Mouse (Mus musculus) c-Kit-positive CD71-positive TER-119-positive erythroid progenitor cells, embryonic 14.5 days (primary cell): Measurements from ENCODE around the gene Slc26a11.

ENCODE experiments used
- DNase-seq: peaks from one replicate; pipeline ENCODE4 v3.0.0-alpha.2; 2013; ENCODE audit warnings: low spot score

Slc26a11 gene

DNA sequence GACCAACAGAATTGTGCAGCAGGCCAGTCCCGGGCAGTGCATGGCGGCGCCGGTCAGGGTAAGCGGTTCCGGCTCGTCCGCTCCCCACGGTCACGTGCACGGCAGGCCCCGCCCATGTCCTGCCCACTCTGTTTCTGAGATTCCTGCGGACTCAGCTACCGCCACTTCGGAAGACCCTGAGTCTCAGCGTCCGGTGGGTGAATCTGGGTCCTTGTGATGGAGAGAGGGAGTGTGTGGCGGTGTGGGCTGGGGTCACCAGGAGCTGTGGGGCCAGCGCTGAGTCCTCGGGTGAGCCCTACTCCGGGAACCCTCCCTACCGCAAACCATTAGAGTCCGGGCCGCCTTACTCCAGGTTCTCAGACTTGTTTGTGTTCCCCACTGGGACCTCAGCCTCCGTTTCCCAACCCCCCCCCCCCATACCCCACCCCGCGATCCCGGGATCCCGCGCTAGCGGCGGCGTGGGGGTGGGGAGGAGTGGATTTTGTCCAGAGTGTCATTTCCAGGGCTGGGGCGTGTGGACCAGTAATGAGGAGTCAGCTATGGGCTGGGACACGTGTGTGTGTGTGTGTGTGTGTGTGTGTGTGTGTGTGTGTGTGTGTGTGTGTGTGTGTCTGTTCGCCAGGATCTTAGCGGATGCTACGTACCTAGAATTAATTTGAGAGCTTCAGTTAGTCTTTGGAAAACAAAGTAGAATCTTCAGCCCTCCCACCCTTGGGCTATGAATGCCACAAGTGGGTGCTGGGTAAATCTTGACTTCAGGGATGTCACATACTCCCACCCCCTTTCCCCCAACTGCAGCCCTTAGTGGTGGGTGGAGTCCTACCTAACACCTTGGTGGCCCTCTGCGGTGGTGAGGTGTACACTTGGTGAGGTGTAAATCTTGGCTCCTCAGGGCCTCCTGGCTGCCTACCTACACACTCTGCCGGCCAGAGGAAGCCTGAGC lies at the start of gene Slc26a11, which contains the start of gene Sgsh:
Gene Slc26a11, plus strand, starts transcription at position 115 of the 943 bp plus-strand sequence.
Gene Sgsh, minus strand, starts transcription at position 94 of the 943 bp plus-strand sequence.
- peak; percentile 58 for DNase-seq

DNA sequence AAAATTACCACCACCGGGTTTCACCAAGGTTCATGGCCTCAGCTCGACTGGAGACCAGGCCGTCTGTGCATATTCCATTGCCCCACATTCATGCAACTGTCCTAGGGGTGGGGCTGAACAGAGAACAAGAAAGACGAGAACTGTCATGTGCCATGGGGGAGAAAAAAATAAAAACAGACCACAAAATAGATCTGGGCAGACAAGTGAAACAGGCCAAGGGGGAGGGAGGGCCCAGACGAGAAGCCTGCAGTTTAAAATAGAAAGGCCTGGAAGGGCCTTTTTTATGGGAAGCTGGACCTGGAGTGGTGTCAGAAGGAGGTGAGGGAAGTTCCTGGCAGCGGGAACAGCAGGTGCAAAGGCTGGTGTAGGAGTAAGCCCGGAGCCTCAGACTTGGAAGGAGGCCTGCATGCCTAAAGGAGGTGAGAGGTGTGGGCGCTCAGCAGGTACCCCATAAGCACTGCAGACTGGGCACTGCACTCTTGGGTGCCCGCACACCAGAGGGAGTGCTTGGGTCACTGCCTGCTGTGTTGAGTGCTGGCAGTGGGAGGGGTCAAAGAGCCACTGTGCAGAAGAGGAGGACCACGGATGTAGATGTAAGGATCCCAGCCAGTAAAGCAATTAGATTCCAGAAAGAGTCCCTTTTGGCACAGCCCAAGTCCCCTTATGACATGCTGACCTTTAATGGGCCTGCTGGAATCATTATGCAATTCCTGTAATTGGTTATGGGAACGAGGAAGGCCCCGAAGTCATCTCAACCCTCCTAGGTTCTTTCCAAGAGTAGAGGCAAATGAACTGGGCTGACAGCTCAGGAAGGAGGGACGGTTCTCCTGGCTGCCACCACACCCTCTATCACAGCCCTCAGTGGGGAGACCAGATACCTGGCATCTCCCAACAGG lies 48.3 kb upstream of the Slc26a11 start:
- DNase-seq: no peak

DNA sequence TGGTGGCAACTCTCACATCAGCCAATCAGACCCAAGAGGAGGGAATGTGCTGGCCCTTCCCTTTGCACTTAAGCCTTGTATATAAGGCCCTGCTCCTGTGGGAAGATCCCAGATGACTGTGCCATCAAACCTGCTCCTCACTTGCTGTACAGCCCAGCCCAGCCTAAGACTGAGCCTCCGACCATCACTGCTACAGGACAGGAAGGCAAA lies 47.8 kb upstream of the Slc26a11 start, which contains the start of gene Card14:
Gene Card14, plus strand, starts transcription at position 111 of the 210 bp plus-strand sequence.
- no peak for DNase-seq

DNA sequence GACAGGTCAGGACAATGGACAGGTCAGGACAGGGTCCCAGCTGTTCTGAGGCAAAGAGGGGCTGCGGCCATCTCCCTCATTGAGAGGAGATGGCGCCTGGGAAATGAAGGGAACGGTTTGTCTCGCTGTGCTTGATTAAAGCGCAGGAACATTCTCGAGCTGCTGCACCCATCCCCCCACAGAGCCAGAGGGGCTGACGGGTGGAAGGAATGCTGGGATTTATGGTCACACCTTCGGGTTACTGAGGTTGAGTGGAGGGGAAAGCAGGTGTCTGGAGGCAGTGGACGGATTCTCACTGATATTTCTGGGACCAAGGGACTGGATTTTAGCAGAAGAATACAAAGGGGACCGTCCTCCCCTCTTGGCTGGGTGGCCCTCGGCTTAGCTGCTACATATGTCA lies 47.4 kb upstream of the Slc26a11 start:
- DNase-seq: no peak

DNA sequence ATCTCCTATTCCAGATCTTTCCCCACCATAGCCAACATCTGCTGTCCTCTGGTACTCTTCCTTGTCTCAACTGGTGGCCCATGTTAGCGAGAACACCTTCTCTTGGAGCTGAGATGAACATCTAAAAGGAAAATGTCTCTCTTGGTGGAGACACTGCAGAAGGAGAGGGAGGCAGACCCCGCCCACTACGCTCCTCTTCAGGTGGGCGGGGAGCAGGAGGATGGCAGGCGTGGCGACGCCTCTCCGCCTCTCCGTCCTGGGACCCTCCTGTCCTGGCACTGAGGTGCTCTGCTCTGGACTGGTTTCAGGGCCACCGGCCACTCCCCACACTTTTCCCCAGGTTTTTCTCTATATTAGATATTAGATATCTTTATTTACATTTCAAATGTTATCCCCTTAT lies 44.7 kb upstream of the Slc26a11 start:
- no peak for DNase-seq

DNA sequence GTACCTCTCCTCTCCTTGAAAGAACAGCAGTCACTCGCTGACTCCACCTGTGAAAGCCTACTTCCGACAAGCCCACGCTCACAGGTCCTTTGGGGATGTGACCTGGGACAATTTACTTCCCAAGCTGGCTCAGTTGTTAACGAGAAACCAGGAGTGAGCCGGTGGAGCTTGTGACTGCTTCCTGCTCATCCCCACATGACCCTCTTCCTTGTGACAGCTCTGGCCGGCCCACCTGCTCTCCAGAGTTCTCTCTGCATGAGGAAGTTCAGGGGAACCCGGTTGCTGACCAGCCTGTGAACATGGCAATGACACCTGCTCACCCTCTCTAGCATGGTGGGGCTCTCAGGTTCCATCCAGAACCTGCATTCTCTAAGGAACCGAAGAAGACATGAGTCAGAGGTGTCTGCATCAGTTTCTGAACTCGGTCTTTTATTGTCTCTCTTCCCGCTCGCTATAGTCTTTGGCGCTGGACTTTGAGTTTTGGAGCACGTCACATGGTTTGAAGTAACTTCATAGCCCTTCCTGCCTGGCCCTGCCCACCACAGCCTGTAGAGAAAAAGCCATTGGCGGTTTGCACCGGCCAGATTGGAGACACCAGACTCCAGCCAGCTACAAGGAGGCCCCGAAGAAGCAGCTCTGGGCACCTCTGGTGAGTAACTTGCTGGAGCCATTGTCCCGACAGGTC lies 41.0 kb upstream of the Slc26a11 start:
- no peak for DNase-seq

DNA sequence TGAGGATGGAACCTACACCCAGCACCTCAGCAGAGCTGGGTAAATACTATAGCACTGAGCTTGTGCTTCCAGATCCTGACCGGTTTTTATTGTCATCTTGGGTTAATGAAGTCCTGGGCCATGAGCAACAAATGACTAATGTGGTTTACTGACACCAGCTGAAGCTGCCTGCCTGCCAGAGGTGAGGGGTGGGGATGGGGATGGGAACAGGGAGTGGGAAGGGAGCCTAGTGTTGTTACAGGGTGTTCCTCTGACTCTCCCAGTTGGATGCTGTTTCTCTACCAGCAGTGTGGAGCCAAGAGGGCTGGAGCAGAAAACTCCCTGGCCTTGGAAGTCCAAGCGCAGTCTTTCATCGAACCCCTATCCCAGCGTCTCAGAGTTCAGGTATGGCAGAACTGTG lies 38.6 kb upstream of the Slc26a11 start:
- no peak for DNase-seq

DNA sequence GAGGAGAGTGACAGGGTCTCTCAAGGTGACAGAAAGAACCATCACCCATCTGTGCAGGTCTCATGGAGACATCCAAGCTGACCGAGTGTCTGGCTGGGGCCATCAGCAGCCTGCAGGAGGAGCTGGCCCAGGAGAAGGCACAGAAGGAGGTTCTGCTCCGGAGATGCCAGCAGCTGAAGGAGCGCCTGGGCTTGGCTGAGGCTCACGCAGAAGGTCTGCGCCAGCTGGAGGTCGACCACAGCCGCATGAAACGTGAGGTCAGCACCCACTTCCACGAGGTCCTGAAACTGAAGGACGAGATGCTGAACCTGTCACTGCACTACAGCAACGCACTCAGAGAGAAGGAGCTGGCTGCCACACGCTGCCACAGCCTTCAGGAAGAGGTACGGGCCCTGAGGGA lies 32.8 kb upstream of the Slc26a11 start:
- DNase-seq: no peak

DNA sequence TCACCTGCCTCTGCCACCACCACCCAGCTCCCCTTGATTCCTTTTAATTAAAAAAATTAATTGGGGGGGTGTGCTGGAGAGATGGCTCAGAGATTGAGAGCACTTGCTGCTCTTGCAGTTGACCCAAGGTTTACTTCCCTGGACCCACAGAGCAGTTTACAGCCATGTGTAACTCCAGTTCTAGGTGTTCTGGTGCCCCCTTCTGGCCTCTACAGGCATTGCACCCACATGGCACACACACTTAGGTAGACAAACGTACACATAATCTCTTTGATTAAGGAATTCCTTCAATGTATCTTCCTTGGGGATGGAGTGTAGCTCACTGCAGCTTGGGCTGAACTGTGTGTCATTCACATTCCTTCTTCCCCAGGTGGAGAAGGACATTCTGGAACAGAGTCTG lies 30.3 kb upstream of the Slc26a11 start:
- DNase-seq: peak; percentile 17

DNA sequence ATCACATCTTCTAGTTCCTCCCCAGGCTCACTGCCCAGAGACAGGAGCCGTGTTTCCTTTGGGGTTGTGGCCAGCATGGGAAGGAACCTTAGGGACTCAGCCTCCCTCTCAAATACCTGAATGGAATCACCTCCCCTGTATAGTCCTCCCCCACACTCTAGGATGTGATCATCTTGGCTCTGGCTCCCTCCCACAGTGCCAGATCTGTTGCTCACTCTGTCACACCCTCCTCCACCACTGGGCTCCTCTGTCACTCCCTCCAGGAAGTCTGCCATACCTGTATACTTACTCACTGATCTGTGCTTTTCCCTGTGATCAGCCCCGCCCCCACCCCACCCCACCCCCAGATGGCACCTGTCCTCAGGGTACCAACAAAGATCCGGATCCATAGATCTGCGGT lies 24.8 kb upstream of the Slc26a11 start:
- DNase-seq: no peak

DNA sequence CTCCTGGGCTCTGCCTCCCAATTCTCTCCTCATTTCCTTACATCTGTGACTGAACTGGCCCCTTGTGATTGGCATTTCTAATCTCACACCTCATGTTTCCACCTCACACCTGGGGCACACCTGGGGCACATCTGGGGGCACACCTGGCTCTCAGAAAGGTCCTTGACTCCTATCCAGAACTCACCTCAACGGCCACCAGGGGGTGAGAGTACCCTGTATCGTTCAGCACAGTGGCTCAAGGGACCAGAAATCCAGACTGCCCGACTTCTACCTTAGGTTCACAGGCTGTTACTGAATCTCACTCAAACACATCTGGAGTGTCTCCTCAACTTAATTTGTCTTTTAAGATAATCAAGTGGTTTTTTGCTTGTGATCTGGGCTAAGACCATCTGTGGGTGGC lies 23.4 kb upstream of the Slc26a11 start:
- DNase-seq: no peak

DNA sequence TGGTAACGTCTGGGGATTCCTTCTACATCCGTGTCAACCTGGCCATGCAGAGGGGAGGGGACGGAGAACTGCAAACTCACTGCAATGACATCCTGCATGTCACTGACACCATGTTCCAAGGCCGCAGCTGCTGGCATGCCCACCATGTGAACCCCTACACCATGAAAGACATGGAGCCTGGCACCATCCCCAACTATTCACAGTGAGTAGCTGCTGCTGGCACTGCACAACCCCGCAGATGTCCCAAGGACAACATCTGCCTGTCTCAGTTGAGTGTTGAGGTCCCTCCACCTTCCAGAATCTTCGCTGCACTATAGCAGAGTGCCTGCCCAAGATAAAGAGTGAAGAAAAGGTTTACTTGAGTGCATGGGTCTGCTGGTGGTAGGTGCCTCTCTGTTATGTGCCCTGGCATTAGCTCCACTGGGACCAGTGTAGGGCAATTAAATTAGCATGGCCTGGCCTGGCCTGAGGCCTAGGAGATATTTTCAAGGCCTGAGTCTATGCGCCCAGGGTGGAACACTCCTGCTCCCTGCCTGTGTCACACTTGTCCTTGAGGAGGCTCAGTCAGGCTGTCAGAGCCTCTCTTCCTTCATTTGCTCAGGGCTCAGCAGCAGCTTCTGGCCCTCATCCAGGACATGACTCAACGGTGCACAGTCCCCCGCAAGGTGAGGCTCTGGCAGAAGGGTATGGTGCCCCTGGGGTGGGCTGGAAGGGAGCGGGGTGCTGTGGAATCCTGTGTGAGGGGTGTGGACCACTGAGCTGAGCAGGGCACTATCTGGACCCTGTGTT lies 16.9 kb upstream of the Slc26a11 start:
- DNase-seq: no peak

DNA sequence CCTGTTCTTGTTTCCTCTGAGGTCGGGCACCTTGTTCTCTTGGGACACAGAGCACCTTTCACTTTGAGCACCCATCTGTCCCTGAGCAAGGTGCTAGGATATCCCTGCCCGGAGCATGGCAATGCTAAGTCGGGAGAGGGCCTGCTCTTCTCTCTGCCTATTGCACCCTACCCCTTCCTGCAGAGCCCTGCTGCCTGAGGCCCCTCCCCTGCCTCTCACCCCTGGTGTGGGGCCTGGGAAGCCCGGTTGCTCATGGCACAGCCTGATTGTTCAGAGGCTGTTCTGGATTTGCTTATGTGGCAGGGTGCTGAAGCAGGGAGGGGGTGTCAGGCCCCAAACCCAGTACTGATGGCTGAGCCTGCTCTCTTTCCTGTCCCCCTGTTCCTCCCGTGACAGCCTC lies 16.2 kb upstream of the Slc26a11 start:
- DNase-seq: no peak

DNA sequence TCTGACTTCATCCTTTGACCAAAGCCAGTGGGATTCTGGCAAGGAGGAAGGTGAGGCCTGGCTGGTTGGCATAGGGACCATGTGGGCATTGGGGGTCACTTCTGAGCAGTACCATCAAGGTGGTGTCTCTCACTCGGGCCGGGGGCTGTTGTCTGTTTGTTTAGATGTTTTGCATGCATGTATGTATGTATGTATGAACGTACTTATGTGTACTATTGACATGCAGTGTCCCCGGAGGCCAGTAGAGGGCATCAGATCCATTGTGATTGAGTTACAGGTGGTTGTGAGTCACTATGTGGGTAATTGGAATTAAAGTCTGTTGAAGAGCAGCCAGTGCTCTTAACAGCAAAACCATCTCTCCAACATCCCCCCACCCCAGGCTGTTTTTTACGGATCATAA lies 15.7 kb upstream of the Slc26a11 start:
- peak; percentile 74 for DNase-seq

DNA sequence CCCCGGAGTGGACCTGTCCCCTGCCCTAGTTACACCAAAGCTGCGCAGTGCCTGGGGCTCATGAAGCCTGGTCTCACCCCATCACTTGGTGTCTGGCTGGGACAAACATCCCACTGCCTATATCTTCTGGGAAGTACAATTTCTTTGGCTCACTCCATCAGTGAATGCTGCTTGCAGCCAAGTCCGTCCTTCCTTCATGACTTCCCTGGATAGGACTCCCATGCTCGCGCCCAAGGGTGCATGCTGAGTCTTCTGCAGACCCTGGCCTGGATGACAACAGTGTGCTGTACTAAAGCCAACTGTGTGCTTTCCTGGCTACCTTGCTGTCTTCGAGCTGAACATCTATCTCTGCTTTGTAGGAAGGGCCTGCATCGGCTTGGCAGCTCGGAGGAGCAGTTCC lies 11.2 kb upstream of the Slc26a11 start:
- no peak for DNase-seq

DNA sequence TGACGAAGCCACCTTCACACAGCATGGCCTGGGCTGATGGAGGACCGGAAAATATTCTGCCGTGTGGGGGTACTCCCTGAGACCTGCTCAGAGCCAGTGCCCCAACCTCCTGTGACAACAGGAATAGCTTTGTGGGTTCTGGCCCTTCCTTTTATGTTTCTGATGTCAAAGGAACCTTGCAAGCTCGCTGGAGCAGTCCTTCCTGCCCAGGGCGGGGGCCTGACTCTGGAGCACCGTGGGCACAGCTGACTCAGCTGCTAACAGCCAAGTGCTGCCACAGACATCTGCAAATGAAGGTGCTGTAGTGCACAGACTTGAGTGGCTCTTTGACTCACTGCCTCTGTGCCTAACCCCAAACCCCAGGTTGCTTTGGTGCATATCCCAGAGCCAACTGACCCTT lies 10.5 kb upstream of the Slc26a11 start:
- no peak for DNase-seq

DNA sequence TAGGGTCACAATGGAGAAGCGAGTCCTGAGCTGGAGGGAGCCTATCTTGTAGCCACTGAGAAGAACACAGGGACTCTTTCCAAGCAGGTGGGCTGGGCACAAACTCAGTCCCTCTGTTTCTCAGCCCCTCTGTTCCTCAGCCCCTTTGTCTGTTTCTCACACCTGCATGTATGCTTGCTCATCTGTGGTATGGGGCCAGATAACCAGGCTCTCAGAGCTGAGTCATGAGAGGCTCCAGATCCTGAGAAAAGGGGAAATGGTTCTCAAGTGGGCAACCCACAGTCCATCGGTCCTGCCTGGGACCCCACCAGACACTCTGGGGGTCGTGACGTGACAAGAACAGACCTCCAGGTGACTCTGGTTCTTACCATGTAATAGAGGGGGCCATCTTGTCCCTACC lies 8.2 kb upstream of the Slc26a11 start:
- DNase-seq: no peak

DNA sequence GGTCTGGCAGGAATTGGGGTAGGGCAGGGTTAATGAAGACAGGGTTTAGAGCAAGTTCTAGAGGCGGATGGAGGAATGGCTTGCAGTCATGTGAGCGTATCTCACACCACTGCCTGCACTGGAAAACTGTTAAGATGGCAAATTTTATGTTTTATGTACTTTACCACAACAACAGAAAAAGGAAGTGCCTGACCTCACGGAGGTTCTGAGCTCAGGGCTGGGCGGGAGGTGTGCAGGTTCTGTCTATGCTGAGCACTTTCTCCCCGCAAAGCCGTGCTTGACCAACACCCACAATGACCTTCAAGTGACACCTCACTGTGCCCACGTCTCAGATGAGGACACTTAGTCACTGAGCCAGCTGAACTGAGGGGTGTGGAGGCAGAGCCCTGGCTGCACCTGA lies 3.2 kb upstream of the Slc26a11 start:
- DNase-seq: no peak

DNA sequence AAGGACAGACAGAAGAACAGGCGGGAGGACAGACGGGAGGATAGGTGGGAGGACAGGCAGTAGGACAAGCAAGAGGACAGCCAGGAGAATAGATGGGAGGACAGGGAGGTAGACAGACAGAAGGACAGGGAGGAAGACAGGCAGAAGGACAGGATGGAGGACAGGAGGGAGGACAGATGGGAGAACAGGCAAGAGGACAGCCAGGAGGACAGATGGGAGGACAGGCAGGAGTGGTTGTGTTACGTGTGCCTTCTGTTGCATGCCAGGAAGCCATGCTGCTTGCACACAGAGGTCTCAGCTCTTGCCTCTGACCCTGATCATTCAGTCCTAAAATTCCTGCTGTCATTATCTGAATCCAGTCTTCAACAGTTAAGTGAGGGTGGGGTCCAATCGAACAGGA lies 1.4 kb upstream of the Slc26a11 start:
- DNase-seq: no peak

DNA sequence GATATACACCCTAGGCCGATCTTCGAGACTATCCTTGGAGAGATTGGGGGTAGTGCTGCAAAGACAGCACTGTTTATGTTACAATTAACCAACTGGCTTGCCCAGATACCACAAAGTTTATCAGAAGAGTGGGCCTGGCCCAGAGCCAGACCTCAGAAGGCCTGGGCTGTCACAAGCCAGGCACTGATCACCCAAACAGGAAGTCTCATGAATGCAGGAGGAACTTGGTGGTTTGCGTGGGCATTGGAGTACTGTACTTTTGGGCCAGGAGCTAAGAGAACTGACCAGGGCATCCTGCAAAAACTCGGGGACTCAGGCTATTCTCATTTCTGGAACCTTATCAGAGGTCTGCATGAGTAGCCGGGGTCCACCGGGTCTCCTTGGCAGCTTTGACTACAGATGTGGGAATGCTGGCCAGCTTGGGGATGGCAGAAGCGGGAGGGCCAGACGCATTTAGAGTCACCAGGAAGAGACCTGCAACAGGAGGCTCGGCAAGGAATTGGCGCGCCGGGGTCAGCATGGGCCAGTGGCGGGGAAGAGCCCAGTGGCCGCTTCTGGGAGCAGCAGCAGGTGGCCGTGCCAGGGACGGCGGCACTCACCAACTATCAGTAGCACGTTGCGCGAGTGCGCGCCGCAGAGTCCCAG lies 437 bp upstream of the Slc26a11 start:
- peak; percentile 55 for DNase-seq

DNA sequence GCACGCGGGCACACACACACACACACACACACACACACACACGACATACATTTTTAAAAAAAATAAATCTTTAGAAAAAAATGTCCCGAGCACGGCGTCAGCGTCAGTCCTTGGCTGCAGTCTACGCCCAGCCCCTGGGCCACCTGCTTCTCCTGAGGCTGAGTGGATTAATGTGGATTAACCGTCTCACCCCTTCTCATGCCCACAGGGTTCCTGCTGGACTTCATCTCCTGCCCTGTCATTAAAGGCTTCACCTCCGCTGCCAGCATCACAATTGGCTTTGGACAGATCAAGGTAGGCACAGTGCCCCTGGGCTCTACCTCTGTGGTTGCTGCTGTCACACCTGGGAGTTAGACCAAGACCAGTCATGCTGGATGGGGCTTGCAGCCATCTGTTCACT lies 3.7 kb downstream of the Slc26a11 start:
- no peak for DNase-seq
